ENCODE assay signal across 30 mouse cellular contexts in genomic region chr1:139480246-139480645, GRCm38 (mm10). TPM values are rescaled to one million over a fixed set of nuclear protein-coding genes. Genes with fewer than 3 reads are reported as not detected.
DNase-seq lines count a peak whose midpoint lies in the region; ATAC-seq and TF ChIP-seq lines count a peak whose summit lies in the region.
"Had no signal": no experiment of that assay in that cellular context is flagged by ENCODE, and none has a peak within 500 bp of the region (broad histone marks: within the 10 kb centered on the region; RNA-seq: fewer than 3 reads in every experiment).

No protein-coding gene starts in this region.

- no peak for DNase-seq in layer of hippocampus, adult 2 months (ENCODE audit: low spot score in 2 of 2)
- no peak for DNase-seq in layer of hippocampus, postnatal 25 days (ENCODE audit: extremely low spot score in 1 of 2, low spot score in 1 of 2)
- peak; percentile 13 to 22 for DNase-seq in right cerebral cortex, adult 2 months (ENCODE audit: low spot score in 2 of 2)
- no peak for DNase-seq in right cerebral cortex, postnatal 4 days
- peak; percentile 57 for DNase-seq in ZHBTc4 (ENCODE audit: low read depth, low spot score)
- DNase-seq in thymus, adult 2 months: no peak
- DNase-seq: adrenal gland, postnatal 36 days; B cell, adult 2 months; cerebellum, adult 11 months; cerebellum, postnatal 10 days; gastrocnemius, adult 2 months; kidney, postnatal 25 days; lung, postnatal 4 days had no signal

- no peaks in the 10 kb centered on the region for H3K27me3 ChIP-seq in thymus, adult 2 months (ENCODE audit: control insufficient read depth, insufficient read depth, low read length)
- H3K27me3 ChIP-seq: CH12.LX had no signal

- TF ChIP-seq POLR2A in thymus, adult 2 months (IDR thresholded peaks at IDR 0.05; ENCODE audit: control insufficient read depth, extremely low read depth, insufficient read depth, low read length, poor library complexity): no peak

- WGBS in thymus, adult 2 months: over 99% methylated on average over 8 of the region's 8 CpGs

- peaks cover 65% of the 10 kb centered on the region for H3K36me3 ChIP-seq in thymus, adult 2 months (ENCODE audit: control insufficient read depth, insufficient read depth, low read length)

- no peaks in the 10 kb centered on the region for H3K4me1 ChIP-seq in thymus, adult 2 months (replicated peaks; ENCODE audit: control insufficient read depth, insufficient read depth, low read length)
- H3K4me1 ChIP-seq: forebrain, embryonic 10.5 days; heart, embryonic 10.5 days had no signal

- TF ChIP-seq CTCF in layer of hippocampus, adult 2 months (conservative IDR thresholded peaks at IDR 0.05): peak; percentile 64
- no peak for TF ChIP-seq CTCF in thymus, adult 2 months (IDR thresholded peaks at IDR 0.05; ENCODE audit: borderline replicate concordance, control insufficient read depth, extremely low read depth, insufficient read depth, low read length, poor library complexity)

- no peak overlapping the region for H3K27ac ChIP-seq in layer of hippocampus, adult 2 months
- no peak overlapping the region for H3K27ac ChIP-seq in thymus, adult 2 months (ENCODE audit: control insufficient read depth, insufficient read depth, low read length)
- H3K27ac ChIP-seq: forebrain, embryonic 10.5 days; gastrocnemius, adult 2 months; heart, embryonic 10.5 days had no signal

- no peak overlapping the region for H3K4me3 ChIP-seq in layer of hippocampus, adult 2 months
- H3K4me3 ChIP-seq in thymus, adult 2 months (ENCODE audit: control insufficient read depth, insufficient read depth, low read length): no peak overlapping the region
- H3K4me3 ChIP-seq: forebrain, embryonic 10.5 days; gastrocnemius, adult 2 months; heart, embryonic 10.5 days had no signal

- no peak for ATAC-seq in megakaryocyte progenitor cell, adult 5-6 weeks (replicated peaks; ENCODE audit: poor library complexity)
- ATAC-seq: intestine, postnatal 0 days had no signal

RNA-seq across cellular contexts. Expression of gene F13b, which starts 21.3 kb away (rescaled TPM):
- not detected for total RNA-seq in layer of hippocampus, adult 2 months (2021)
- total RNA-seq in layer of hippocampus, postnatal 25 days (2021): not detected
- total RNA-seq in megakaryocyte progenitor cell, adult 5-6 weeks (2015): not detected in 2 replicates
- not detected in 2 replicates for total RNA-seq in megakaryocyte progenitor cell, adult 5-6 weeks (2017)
- 0.09 TPM in 1 of 2 replicates, not detected in the other for polyA plus RNA-seq in thymus, adult 2 months (2012; rRNA removed)
- total RNA-seq: adrenal gland, postnatal 36 days; CH12.LX; gastrocnemius, adult 2 months; hematopoietic stem cell, adult 5-6 weeks; left cerebral cortex, adult 8-10 months; monocyte, adult 5-6 weeks; neutrophil, adult 5-6 weeks had no signal
- polyA plus RNA-seq: embryonic facial prominence, embryonic 11.5 days; forebrain, embryonic 10.5 days; gonadal fat pad, adult 2 months; heart, embryonic 10.5 days; heart, postnatal 0 days; hindbrain, embryonic 16.5 days; kidney, embryonic 14.5 days; limb, embryonic 11.5 days; lung, embryonic 16.5 days; small intestine, adult 2 months had no signal

RNA-seq across cellular contexts. Expression of gene Aspm, which starts 25.7 kb away (rescaled TPM):
- under 1 TPM; 0.64 to 0.88 TPM for total RNA-seq in layer of hippocampus, adult 2 months (2021)
- total RNA-seq in layer of hippocampus, postnatal 25 days (2021): under 1 TPM; 0.70 to 0.71 TPM
- 21.9 and 25.8 TPM in 2 replicates for total RNA-seq in megakaryocyte progenitor cell, adult 5-6 weeks (2015)
- 24.4 and 29.7 TPM in 2 replicates for total RNA-seq in megakaryocyte progenitor cell, adult 5-6 weeks (2017)
- 4.7 and 6.6 TPM in 2 replicates for polyA plus RNA-seq in thymus, adult 2 months (2012; rRNA removed)

RNA-seq across cellular contexts. Expression of gene Zbtb41, which starts 58.2 kb away (rescaled TPM):
- total RNA-seq in layer of hippocampus, adult 2 months (2021): 10 to 100 TPM; 28.3 to 30.9 TPM
- total RNA-seq in layer of hippocampus, postnatal 25 days (2021): 10 to 100 TPM; 29.2 to 30.5 TPM
- total RNA-seq in megakaryocyte progenitor cell, adult 5-6 weeks (2015): 12.0 and 14.5 TPM in 2 replicates
- total RNA-seq in megakaryocyte progenitor cell, adult 5-6 weeks (2017): 18.2 and 18.8 TPM in 2 replicates
- 4.4 and 4.9 TPM in 2 replicates for polyA plus RNA-seq in thymus, adult 2 months (2012; rRNA removed)

Comparison
In these comparisons a context has a peak if more than half of its experiments do, and no peak if none do; other contexts are left out.
1. DNase-seq: peak in right cerebral cortex, adult 2 months (2 of 2) and ZHBTc4 (single experiment); none in layer of hippocampus, adult 2 months (0 of 2), layer of hippocampus, postnatal 25 days (0 of 2), right cerebral cortex, postnatal 4 days (single experiment) and thymus, adult 2 months (single experiment).
2. RNA of gene Aspm, which starts 25.7 kb away (total RNA-seq): 21.9 to 29.7 TPM in megakaryocyte progenitor cell, adult 5-6 weeks; 0.64 to 0.88 TPM in layer of hippocampus, adult 2 months and 0.70 to 0.71 TPM in layer of hippocampus, postnatal 25 days; every median in the first group is over 10 times any median in the second.